Mouse (Mus musculus) stomach, postnatal 0 days (tissue): ENCODE data around the gene Hist2h2ac.

Experiments used
- CTCF ChIP-seq: IDR thresholded peaks from 2 replicates; pipeline ENCODE4 v1.5.1; 2016; ENCODE audit warnings: antibody characterized with exemption, low read depth, mild to moderate bottlenecking, moderate library complexity
- EP300 ChIP-seq: optimal IDR thresholded peaks from 2 replicates; pipeline ENCODE3; 2016; ENCODE audit warnings: antibody characterized with exemption

DNA sequence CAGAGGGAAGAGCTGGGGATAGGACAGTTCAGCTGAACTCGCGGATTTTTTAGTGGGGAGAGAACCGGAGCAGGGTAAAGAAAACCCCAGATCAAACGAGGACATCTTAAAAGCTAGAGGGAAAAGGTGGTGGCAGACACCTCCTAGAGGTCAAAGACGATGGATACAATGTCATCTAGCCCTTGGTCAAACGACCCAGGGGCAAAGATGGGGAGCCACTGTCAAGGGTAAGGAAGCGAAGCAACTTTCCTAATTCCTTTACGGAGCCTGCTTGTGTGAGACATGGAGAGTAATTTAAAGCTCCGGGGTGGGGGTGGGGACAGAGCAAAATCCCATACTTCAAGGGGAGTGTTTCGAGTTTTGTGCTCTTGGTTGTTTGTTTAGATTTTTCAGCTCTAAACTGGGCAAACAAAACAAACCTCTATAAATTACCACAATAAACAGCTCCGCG, 1.5 kb downstream of the Hist2h2ac start:
- peak; percentile 58 for TF ChIP-seq CTCF
- TF ChIP-seq EP300 = no peak
